Mouse (Mus musculus): ENCODE measurements around the gene Uevld. TPM values are rescaled to one million over a fixed set of nuclear protein-coding genes. Genes with fewer than 3 reads are reported as not detected.

The Uevld gene
- polyA plus RNA-seq, 1 experiment from 2014 or later: 5.3 TPM

DNA sequence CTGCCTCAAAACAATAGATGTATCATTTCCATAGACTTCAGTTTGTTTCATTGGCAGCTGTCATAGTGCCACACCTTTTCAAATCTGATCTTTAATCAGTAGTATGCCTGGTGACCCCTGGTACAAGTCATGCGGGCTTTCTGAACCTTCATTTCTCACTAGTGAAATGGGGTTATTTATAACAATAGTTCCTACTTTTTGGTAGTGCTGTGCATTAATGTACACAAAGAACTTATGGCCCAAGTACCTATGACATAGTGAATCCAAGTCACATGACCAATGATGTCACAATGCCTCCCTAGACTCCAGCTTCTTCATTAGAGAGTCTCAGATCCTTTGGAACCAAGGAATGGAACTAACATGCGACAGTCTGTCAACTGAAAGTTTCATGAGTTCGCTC lies 25.0 kb upstream of the Uevld start, which contains the start of gene Gm9999:
Gene Gm9999, plus strand, starts transcription at position 301 of the 400 bp plus-strand sequence.
- 93% methylated on average over 3 of the region's 3 CpGs for WGBS

DNA sequence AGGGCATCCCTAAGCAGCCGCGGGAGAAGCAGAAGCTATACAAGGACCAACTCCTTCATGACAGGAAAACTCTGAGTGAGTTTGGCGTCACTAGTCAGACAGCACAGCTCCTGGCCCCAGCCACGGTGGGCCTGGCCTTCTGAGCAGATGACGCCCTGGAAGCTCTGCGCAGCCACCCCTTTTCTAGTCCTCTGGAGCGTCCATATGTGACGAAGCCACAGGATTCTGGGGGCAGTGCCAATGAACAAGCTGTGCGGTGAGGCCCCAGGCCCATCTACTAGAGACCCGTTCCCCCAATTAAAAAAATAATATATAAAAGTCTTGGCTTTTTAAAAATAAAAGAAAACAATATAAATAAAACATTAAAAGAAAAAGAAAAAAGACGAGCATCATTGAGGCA lies 17.1 kb upstream of the Uevld start:
- Histone ChIP-seq H3K9ac (ENCODE audit: low read depth, low read length) (no peak overlapping the region), H3K9me3 (replicated peaks; ENCODE audit: control insufficient read depth, low read length, poor library complexity, severe bottlenecking) (no peaks in the 10 kb centered on the region), H3K4me3 (ENCODE audit: low read depth, low read length) (no peak overlapping the region), H3K27me3 (ENCODE audit: control insufficient read depth, insufficient read depth, low read depth, low read length) (no peaks in the 10 kb centered on the region), H3K36me3 (ENCODE audit: control insufficient read depth, insufficient read depth, low read length) (no peaks in the 10 kb centered on the region), H3K27ac (ENCODE audit: low read length) (no peak overlapping the region), H3K4me1 (ENCODE audit: control insufficient read depth, insufficient read depth, low read length) (no peaks in the 10 kb centered on the region), H3K4me2 (ENCODE audit: low read length) (no peak overlapping the region)
- WGBS: 92% methylated on average over 11 of the region's 11 CpGs
- ATAC-seq: no peak

More for the DNA sequence above, 25.0 kb upstream of the Uevld start, which contains the start of gene Gm9999:
- Histone ChIP-seq H3K27me3 (ENCODE audit: control insufficient read depth, insufficient read depth, low read depth, low read length) (no peaks in the 10 kb centered on the region), H3K9me3 (replicated peaks; ENCODE audit: control insufficient read depth, low read length, poor library complexity, severe bottlenecking) (no peaks in the 10 kb centered on the region), H3K4me1 (ENCODE audit: control insufficient read depth, insufficient read depth, low read length) (no peaks in the 10 kb centered on the region), H3K9ac (ENCODE audit: low read depth, low read length) (no peak within 1 kb of the TSS), H3K27ac (ENCODE audit: low read length) (no peak within 1 kb of the TSS), H3K36me3 (ENCODE audit: control insufficient read depth, insufficient read depth, low read length) (no peaks in the 10 kb centered on the region), H3K4me3 (ENCODE audit: low read depth, low read length) (no peak within 1 kb of the TSS), H3K4me2 (ENCODE audit: low read length) (no peak within 1 kb of the TSS)
- ATAC-seq: no peak

DNA sequence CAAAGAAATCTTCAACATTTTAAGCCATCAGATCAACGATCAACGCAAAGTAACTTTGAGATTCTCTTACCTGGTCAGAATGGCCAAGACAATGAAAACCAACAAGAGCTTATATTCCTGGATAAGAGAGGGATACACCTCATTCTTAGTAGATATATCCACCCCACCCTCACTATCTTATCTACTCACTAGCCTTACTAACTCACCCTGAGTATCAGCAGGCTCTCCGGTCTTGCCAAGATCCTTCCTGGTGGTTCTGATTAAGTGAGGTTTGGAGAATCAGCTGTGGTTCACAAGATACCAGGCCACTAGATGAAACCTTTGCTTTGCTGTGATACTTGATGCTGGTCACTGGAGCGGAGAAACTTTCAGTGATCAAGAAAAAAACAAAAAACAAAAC lies 16.3 kb upstream of the Uevld start:
- Histone ChIP-seq H3K27ac (ENCODE audit: low read length) (no peak overlapping the region), H3K4me2 (ENCODE audit: low read length) (no peak overlapping the region), H3K9ac (ENCODE audit: low read depth, low read length) (no peak overlapping the region), H3K4me1 (ENCODE audit: control insufficient read depth, insufficient read depth, low read length) (no peaks in the 10 kb centered on the region), H3K36me3 (ENCODE audit: control insufficient read depth, insufficient read depth, low read length) (no peaks in the 10 kb centered on the region), H3K9me3 (replicated peaks; ENCODE audit: control insufficient read depth, low read length, poor library complexity, severe bottlenecking) (no peaks in the 10 kb centered on the region), H3K4me3 (ENCODE audit: low read depth, low read length) (no peak overlapping the region), H3K27me3 (ENCODE audit: control insufficient read depth, insufficient read depth, low read depth, low read length) (no peaks in the 10 kb centered on the region)
- ATAC-seq: no peak
- WGBS: 95% methylated on average over 4 of the region's 4 CpGs

DNA sequence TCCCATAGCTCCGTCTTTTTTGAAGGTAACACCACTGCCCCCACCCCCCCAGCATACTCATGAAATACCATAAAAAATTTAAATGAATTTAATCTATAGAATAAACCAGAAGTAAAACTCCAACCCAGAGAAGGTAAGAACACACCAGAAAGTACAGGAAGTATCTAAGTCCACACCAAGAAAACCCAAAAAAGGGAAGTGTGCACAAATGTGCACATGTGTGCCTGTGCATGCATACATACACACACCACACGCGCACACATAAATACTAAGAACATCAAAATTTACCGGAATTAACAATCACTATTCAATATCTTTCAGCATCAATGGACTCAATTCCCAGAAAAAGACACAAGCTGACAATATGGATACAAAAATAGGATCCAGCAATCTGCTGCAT lies 11.6 kb upstream of the Uevld start:
- WGBS: 94% methylated on average over 4 of the region's 4 CpGs
- no peak for ATAC-seq
- no peak overlapping the region for H3K9ac ChIP-seq (ENCODE audit: low read depth, low read length)
- no peak overlapping the region for H3K4me2 ChIP-seq (ENCODE audit: low read length)
- no peaks in the 10 kb centered on the region for H3K9me3 ChIP-seq (replicated peaks; ENCODE audit: control insufficient read depth, low read length, poor library complexity, severe bottlenecking)
- no peak overlapping the region for H3K27ac ChIP-seq (ENCODE audit: low read length)
- H3K4me3 ChIP-seq (ENCODE audit: low read depth, low read length): no peak overlapping the region
- H3K27me3 ChIP-seq (ENCODE audit: control insufficient read depth, insufficient read depth, low read depth, low read length): no peaks in the 10 kb centered on the region
- no peaks in the 10 kb centered on the region for H3K4me1 ChIP-seq (ENCODE audit: control insufficient read depth, insufficient read depth, low read length)
- no peaks in the 10 kb centered on the region for H3K36me3 ChIP-seq (ENCODE audit: control insufficient read depth, insufficient read depth, low read length)

DNA sequence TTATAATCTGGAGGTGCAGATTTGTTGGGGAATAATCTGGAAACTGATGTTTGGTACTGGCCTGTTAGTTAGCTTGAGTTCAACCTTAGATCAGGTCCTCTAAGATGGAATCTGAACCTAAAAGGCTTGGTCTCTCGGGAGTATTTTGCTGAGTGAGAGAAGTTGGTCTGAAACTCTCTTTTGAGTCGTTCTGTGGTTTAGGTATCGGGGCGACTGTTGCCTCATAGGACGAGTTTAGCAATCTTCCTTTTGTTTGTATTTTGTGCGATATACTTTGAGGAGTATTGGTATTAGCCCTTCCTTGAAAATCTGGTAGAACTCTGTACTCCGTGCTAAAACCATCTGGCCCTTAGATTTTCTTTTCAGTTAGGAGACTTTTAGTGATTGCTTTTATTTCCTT lies 5.7 kb upstream of the Uevld start:
- Histone ChIP-seq H3K36me3 (ENCODE audit: control insufficient read depth, insufficient read depth, low read length) (no peaks in the 10 kb centered on the region), H3K4me3 (ENCODE audit: low read depth, low read length) (no peak overlapping the region), H3K4me1 (ENCODE audit: control insufficient read depth, insufficient read depth, low read length) (no peaks in the 10 kb centered on the region), H3K9me3 (replicated peaks; ENCODE audit: control insufficient read depth, low read length, poor library complexity, severe bottlenecking) (no peaks in the 10 kb centered on the region), H3K9ac (ENCODE audit: low read depth, low read length) (no peak overlapping the region), H3K4me2 (ENCODE audit: low read length) (no peak overlapping the region), H3K27me3 (ENCODE audit: control insufficient read depth, insufficient read depth, low read depth, low read length) (peaks cover 4% of the 10 kb centered on the region), H3K27ac (ENCODE audit: low read length) (no peak overlapping the region)
- ATAC-seq: no peak
- 87% methylated on average over 7 of the region's 7 CpGs for WGBS

DNA sequence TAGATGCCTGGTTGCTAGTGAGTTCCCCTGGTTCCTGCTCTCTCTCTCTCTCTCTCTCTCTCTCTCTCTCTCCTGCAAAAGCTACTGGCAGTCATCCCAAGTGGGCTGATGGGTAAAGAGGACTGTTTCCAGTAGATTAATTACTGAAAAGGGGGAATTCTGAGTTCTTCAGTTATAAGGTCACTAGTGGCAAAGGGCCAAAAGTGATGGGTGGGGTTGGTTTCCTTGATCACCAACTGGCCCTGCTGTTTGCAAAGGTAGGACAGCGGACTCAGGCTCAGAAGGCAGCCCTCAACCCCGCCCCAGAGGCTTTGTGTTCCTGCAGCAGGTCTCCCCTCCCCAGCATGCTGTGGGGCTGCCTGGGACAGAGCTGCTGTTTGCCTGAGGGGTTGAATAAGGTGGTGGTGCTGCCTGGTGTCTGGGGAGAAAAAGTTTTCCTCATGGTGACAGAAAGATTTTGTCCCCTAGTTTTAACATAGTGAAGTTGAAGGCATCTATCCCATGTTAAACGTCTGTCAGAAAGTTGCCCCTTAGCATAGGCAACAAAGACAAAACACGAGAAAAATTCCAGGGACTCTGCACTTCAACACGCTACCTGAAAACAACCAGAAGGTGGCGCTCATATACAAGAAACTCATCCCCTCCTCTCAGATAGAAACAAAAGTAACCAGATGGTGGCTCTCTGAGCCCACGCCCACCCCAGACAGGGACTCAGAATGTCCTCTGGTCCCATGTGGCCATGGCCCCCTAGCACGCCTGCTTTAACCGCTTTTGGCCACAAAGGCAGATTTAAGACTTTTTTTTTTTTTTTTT lies 4.7 kb upstream of the Uevld start:
- H3K36me3 ChIP-seq (ENCODE audit: control insufficient read depth, insufficient read depth, low read length): no peaks in the 10 kb centered on the region
- H3K27me3 ChIP-seq (ENCODE audit: control insufficient read depth, insufficient read depth, low read depth, low read length): peaks cover 4% of the 10 kb centered on the region
- H3K4me3 ChIP-seq (ENCODE audit: low read depth, low read length): no peak overlapping the region
- no peak overlapping the region for H3K27ac ChIP-seq (ENCODE audit: low read length)
- peak overlapping the region; percentile 33 for H3K4me2 ChIP-seq (ENCODE audit: low read length)
- ATAC-seq: 0 out of 2 replicates have a peak, but pooled peaks have one; percentile 59
- H3K4me1 ChIP-seq (ENCODE audit: control insufficient read depth, insufficient read depth, low read length): no peaks in the 10 kb centered on the region
- H3K9me3 ChIP-seq (replicated peaks; ENCODE audit: control insufficient read depth, low read length, poor library complexity, severe bottlenecking): no peaks in the 10 kb centered on the region
- under 1% methylated on average over 9 of the region's 9 CpGs for WGBS
- no peak overlapping the region for H3K9ac ChIP-seq (ENCODE audit: low read depth, low read length)

DNA sequence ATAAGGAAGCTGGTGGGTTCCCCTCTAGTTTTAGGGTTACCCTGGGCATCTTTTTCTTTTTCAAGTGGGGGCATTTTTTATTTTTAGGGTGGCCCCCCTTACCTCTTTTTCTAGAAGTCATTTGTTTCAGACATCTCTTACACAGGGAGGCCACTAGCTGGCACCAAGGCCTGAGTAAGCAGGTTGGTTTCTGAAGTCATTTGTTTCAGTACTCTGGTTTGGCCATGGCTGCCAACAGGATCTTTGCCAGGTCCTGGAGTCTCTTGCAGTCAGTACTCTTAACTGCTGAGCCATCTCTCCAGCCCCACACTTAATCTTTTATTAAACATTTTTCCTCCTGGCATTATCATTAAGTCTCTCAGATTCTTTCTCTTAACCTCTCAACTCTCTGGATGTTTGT lies 3.8 kb upstream of the Uevld start:
- Histone ChIP-seq H3K9ac (ENCODE audit: low read depth, low read length) (no peak overlapping the region), H3K4me1 (ENCODE audit: control insufficient read depth, insufficient read depth, low read length) (peaks cover 6% of the 10 kb centered on the region), H3K36me3 (ENCODE audit: control insufficient read depth, insufficient read depth, low read length) (no peaks in the 10 kb centered on the region), H3K4me2 (ENCODE audit: low read length) (no peak overlapping the region), H3K9me3 (replicated peaks; ENCODE audit: control insufficient read depth, low read length, poor library complexity, severe bottlenecking) (no peaks in the 10 kb centered on the region), H3K27me3 (ENCODE audit: control insufficient read depth, insufficient read depth, low read depth, low read length) (peaks cover 4% of the 10 kb centered on the region), H3K27ac (ENCODE audit: low read length) (no peak overlapping the region), H3K4me3 (ENCODE audit: low read depth, low read length) (no peak overlapping the region)
- no peak for ATAC-seq

DNA sequence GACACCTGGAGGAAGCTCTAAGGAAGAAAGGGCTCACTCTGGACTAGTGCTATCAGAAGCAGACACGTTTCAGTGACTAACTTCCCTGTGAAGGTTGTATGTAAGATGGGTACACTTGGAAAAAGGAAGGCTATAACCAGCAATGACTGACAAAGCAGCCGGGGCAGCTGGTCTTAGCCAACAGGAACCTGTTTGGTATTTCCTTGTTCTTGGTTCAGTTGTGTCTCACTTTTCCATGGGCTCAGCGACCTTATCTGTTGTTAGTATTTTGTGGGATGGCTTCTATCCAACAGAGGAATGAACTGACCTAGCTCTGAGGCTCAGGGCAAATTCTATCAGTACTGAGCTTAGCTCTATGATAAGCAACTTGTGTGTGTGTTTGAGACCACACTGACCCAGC lies 2.7 kb upstream of the Uevld start:
- Histone ChIP-seq H3K36me3 (ENCODE audit: control insufficient read depth, insufficient read depth, low read length) (no peaks in the 10 kb centered on the region), H3K4me2 (ENCODE audit: low read length) (no peak overlapping the region), H3K27me3 (ENCODE audit: control insufficient read depth, insufficient read depth, low read depth, low read length) (peaks cover 4% of the 10 kb centered on the region), H3K9ac (ENCODE audit: low read depth, low read length) (0 out of 2 replicates have a peak overlapping the region, but pooled peaks have one; percentile 25), H3K4me1 (ENCODE audit: control insufficient read depth, insufficient read depth, low read length) (peaks cover 6% of the 10 kb centered on the region), H3K9me3 (replicated peaks; ENCODE audit: control insufficient read depth, low read length, poor library complexity, severe bottlenecking) (no peaks in the 10 kb centered on the region), H3K27ac (ENCODE audit: low read length) (no peak overlapping the region), H3K4me3 (ENCODE audit: low read depth, low read length) (no peak overlapping the region)
- no peak for ATAC-seq
- 75% methylated on average over 3 of the region's 3 CpGs for WGBS

DNA sequence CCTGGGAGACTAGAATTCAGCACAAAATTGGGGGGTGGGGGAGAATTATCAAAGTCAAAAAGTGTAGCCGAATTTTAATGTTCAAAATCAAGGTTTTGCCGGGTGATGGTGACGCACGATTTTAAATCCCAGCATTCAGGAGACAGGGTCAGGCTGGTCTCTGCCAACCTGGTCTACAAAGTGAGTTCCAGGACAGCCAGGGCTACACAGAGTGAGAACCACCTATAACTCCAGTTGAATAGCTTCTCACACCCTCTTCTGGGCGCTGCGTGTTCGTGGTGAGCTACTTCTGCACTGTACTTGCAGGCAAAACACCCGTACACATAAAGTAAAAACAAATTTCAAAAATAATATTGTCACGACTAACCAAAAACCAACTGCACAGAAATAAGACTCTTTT lies 526 bp upstream of the Uevld start:
- Histone ChIP-seq H3K4me2 (ENCODE audit: low read length) (peak overlapping the region; percentile 86), H3K4me3 (ENCODE audit: low read depth, low read length) (peak overlapping the region; percentile 66), H3K9ac (ENCODE audit: low read depth, low read length) (peak overlapping the region; percentile 83), H3K27me3 (ENCODE audit: control insufficient read depth, insufficient read depth, low read depth, low read length) (peaks cover 4% of the 10 kb centered on the region), H3K9me3 (replicated peaks; ENCODE audit: control insufficient read depth, low read length, poor library complexity, severe bottlenecking) (no peaks in the 10 kb centered on the region), H3K36me3 (ENCODE audit: control insufficient read depth, insufficient read depth, low read length) (no peaks in the 10 kb centered on the region), H3K27ac (ENCODE audit: low read length) (no peak overlapping the region), H3K4me1 (ENCODE audit: control insufficient read depth, insufficient read depth, low read length) (peaks cover 6% of the 10 kb centered on the region)
- WGBS: 18% methylated on average over 9 of the region's 9 CpGs
- ATAC-seq: peak; percentile 65

Data from midbrain, embryonic 16.5 days (tissue).